Comparison of ENCODE assay signal across 8 mouse cellular contexts in genomic region chr13:93771588-93772278, GRCm38 (mm10). TPM values are rescaled to one million over a fixed set of nuclear protein-coding genes. Genes with fewer than 3 reads are reported as not detected.
A peak's percentile ranks its signal among the peaks of the same experiment; 100 is the strongest.
DNase-seq lines count a peak whose midpoint lies in the region; ATAC-seq lines count a peak whose summit lies in the region.

TSS of gene Arsb (plus strand) at chr13:93771630.

- H3K27ac ChIP-seq in forebrain, embryonic 10.5 days, result peak within 1 kb of the TSS; percentile 90
- peak within 1 kb of the TSS; percentile 35 to 74 for H3K27ac ChIP-seq in heart, embryonic 14.5 days (replicated peaks in 1 of 2; ENCODE audit: control insufficient read depth in 1 of 2, insufficient read depth in 1 of 2, low read depth in 2 of 2, low read length in 2 of 2)
- peak within 1 kb of the TSS; percentile 58 for H3K27ac ChIP-seq in liver, embryonic 13.5 days
- H3K27ac ChIP-seq in stomach, embryonic 14.5 days (ENCODE audit: low read length), result peak within 1 kb of the TSS; percentile 81

- ATAC-seq in CD4-positive, CD25-positive, alpha-beta regulatory T cell, adult 4 months, result peak; percentile 83
- ATAC-seq in heart, embryonic 14.5 days (ENCODE audit: insufficient number of reproducible peaks, insufficient read depth, low FRiP score, low read depth), result peak; percentile 93
- peak; percentile 91 for ATAC-seq in liver, embryonic 13.5 days (ENCODE audit: low read depth)
- peak; percentile 94 for ATAC-seq in stomach, embryonic 14.5 days (ENCODE audit: insufficient number of reproducible peaks, insufficient read depth, low FRiP score, low read depth)

- H3K9ac ChIP-seq in heart, embryonic 14.5 days (ENCODE audit: low read length), result peak within 1 kb of the TSS; percentile 84
- peak within 1 kb of the TSS; percentile 70 for H3K9ac ChIP-seq in liver, embryonic 13.5 days
- H3K9ac ChIP-seq in stomach, embryonic 14.5 days (replicated peaks; ENCODE audit: low read depth, low read length), result peak within 1 kb of the TSS; percentile 73

- H3K36me3 ChIP-seq in forebrain, embryonic 10.5 days (replicated peaks), result no peaks in the 10 kb centered on the region
- H3K36me3 ChIP-seq in heart, embryonic 14.5 days (ENCODE audit: control insufficient read depth, insufficient read depth, low read length), result no peaks in the 10 kb centered on the region
- H3K36me3 ChIP-seq in liver, embryonic 13.5 days, result no peaks in the 10 kb centered on the region
- no peaks in the 10 kb centered on the region for H3K36me3 ChIP-seq in stomach, embryonic 14.5 days (ENCODE audit: control insufficient read depth, insufficient read depth, low read length)

- peaks cover 19% of the 10 kb centered on the region for H3K4me1 ChIP-seq in forebrain, embryonic 10.5 days
- peaks cover 0 to 12% of the 10 kb centered on the region in 2 experiments; a peak in 2 of 4 replicates for H3K4me1 ChIP-seq in heart, embryonic 14.5 days (ENCODE audit: control insufficient read depth in 2 of 2, insufficient read depth in 2 of 2, low read length in 2 of 2)
- peaks cover 17% of the 10 kb centered on the region for H3K4me1 ChIP-seq in liver, embryonic 13.5 days (replicated peaks)
- peaks cover 3% of the 10 kb centered on the region; the same call in 1 of the 2 replicates for H3K4me1 ChIP-seq in stomach, embryonic 14.5 days (ENCODE audit: control insufficient read depth, insufficient read depth, low read length)

- H3K9me3 ChIP-seq in forebrain, embryonic 10.5 days, result no peaks in the 10 kb centered on the region
- H3K9me3 ChIP-seq in heart, embryonic 14.5 days (ENCODE audit: control insufficient read depth, low read length), result no peaks in the 10 kb centered on the region
- H3K9me3 ChIP-seq in liver, embryonic 13.5 days (replicated peaks), result no peaks in the 10 kb centered on the region
- no peaks in the 10 kb centered on the region for H3K9me3 ChIP-seq in stomach, embryonic 14.5 days (ENCODE audit: control insufficient read depth, low read depth, low read length)

- peaks cover 39% of the 10 kb centered on the region for H3K27me3 ChIP-seq in forebrain, embryonic 10.5 days (ENCODE audit: poor library complexity, severe bottlenecking)
- H3K27me3 ChIP-seq in heart, embryonic 14.5 days (ENCODE audit: control insufficient read depth, insufficient read depth, low read length), result no peaks in the 10 kb centered on the region
- peaks cover 16% of the 10 kb centered on the region for H3K27me3 ChIP-seq in liver, embryonic 13.5 days
- H3K27me3 ChIP-seq in stomach, embryonic 14.5 days (ENCODE audit: control insufficient read depth, insufficient read depth, low read length), result no peaks in the 10 kb centered on the region

- DNase-seq in c-Kit-positive CD71-negative TER-119-negative erythroid progenitor cells, embryonic 14.5 days (ENCODE audit: low read depth), result peak; percentile 72
- DNase-seq in forebrain, embryonic 10.5 days (ENCODE audit: extremely low spot score, low spot score), result peak; percentile 85
- peak; percentile 92 for DNase-seq in kidney, postnatal 10 days
- peak; percentile 50 for DNase-seq in liver, embryonic 13.5 days
- peak; percentile 84 for DNase-seq in natural killer cell, adult 2 months (ENCODE audit: low spot score in 2 of 2)

- H3K4me2 ChIP-seq in heart, embryonic 14.5 days (ENCODE audit: low read length), result peak within 1 kb of the TSS; percentile 99
- H3K4me2 ChIP-seq in liver, embryonic 13.5 days, result peak within 1 kb of the TSS; percentile 96
- H3K4me2 ChIP-seq in stomach, embryonic 14.5 days (replicated peaks; ENCODE audit: low read depth, low read length), result peak within 1 kb of the TSS; percentile 80

- H3K4me3 ChIP-seq in forebrain, embryonic 10.5 days, result peak within 1 kb of the TSS; percentile 62
- H3K4me3 ChIP-seq in heart, embryonic 14.5 days (ENCODE audit: control insufficient read depth in 1 of 2, insufficient read depth in 1 of 2, low read depth in 1 of 2, low read length in 2 of 2), result peak within 1 kb of the TSS; percentile 57 to 73
- H3K4me3 ChIP-seq in liver, embryonic 13.5 days (replicated peaks), result peak within 1 kb of the TSS; percentile 68
- peak within 1 kb of the TSS; percentile 65 for H3K4me3 ChIP-seq in stomach, embryonic 14.5 days (ENCODE audit: low read depth, low read length)

- WGBS in forebrain, embryonic 10.5 days, result under 1% methylated on average over 66 of the region's 66 CpGs
- under 1% methylated on average over 66 of the region's 66 CpGs for WGBS in heart, embryonic 14.5 days
- WGBS in liver, embryonic 13.5 days (ENCODE audit: insufficient replicate concordance), result under 1% methylated on average over 66 of the region's 66 CpGs
- under 1% methylated on average over 63 of the region's 66 CpGs for WGBS in stomach, embryonic 14.5 days

RNA-seq across cellular contexts. Expression of gene Arsb, which starts in this region (rescaled TPM):
- 1 to 10 TPM; 8.7 to 9.1 TPM for polyA plus RNA-seq in CD4-positive, CD25-positive, alpha-beta regulatory T cell, adult 4 months (2017; shearing (Covaris generic))
- 4.1 and 4.3 TPM in 2 replicates for polyA plus RNA-seq in forebrain, embryonic 10.5 days (2016; fragmentation: Nextera tagmentation; extraction: Ambion mirVana)
- polyA plus RNA-seq in heart, embryonic 14.5 days (2014; fragmentation: Nextera tagmentation; extraction: Ambion mirVana), result 8.6 and 10.0 TPM in 2 replicates
- polyA plus RNA-seq in liver, embryonic 13.5 days (2015; fragmentation: Nextera tagmentation; extraction: Ambion mirVana), result 2.0 and 2.9 TPM in 2 replicates
- 15.8 and 17.1 TPM in 2 replicates for polyA plus RNA-seq in stomach, embryonic 14.5 days (2014; fragmentation: Nextera tagmentation; extraction: Ambion mirVana)

Comparison
In these comparisons a context has a peak if more than half of its experiments do, and no peak if none do; other contexts are left out.
1. Peak in every context shown above with its lines: DNase-seq, ATAC-seq, H3K4me3 ChIP-seq and H3K27ac ChIP-seq.